Mouse (Mus musculus): ENCODE measurements around the gene Zbtb9.

Gene Zbtb9

GRCm38 (mm10) chr17:27017564-27018499 lies 44.9 kb downstream of the Zbtb9 start:
- DNase-seq = peak; percentile 85 to 88

GRCm38 (mm10) chr17:27018555-27019196 lies 45.7 kb downstream of the Zbtb9 start:
- DNase-seq = no peak

- no peak for DNase-seq
These were observed 48.1 kb downstream of the Zbtb9 start for GRCm38 (mm10) chr17:27021076-27021475.

GRCm38 (mm10) chr17:27021736-27022135 lies 48.8 kb downstream of the Zbtb9 start:
- no peak for DNase-seq

- no peak for DNase-seq
These were observed 50.4 kb downstream of the Zbtb9 start for GRCm38 (mm10) chr17:27023342-27023741.

- DNase-seq = peak in 1 of 2 experiments; percentile 22
These were observed 52.4 kb downstream of the Zbtb9 start for GRCm38 (mm10) chr17:27025326-27025902.

GRCm38 (mm10) chr17:27025951-27026350 lies 53.0 kb downstream of the Zbtb9 start:
- DNase-seq = no peak

GRCm38 (mm10) chr17:27027460-27028283 lies 54.7 kb downstream of the Zbtb9 start:
- peak; percentile 58 to 72 for DNase-seq

GRCm38 (mm10) chr17:27028284-27028795 lies 55.4 kb downstream of the Zbtb9 start:
- DNase-seq = peak; percentile 91 to 93

GRCm38 (mm10) chr17:27028909-27029308 lies 55.9 kb downstream of the Zbtb9 start, which contains the start of gene Bak1:
Gene Bak1 (minus strand): TSS chr17:27029009.
- DNase-seq = no peak

- DNase-seq = no peak
These were observed 56.5 kb downstream of the Zbtb9 start for GRCm38 (mm10) chr17:27029431-27029830.

GRCm38 (mm10) chr17:27030896-27031295 lies 57.9 kb downstream of the Zbtb9 start:
- DNase-seq = no peak

GRCm38 (mm10) chr17:27032328-27032727 lies 59.4 kb downstream of the Zbtb9 start:
- no peak for DNase-seq

- DNase-seq = peak; percentile 72 to 79
These were observed 59.9 kb downstream of the Zbtb9 start for GRCm38 (mm10) chr17:27032869-27033268.

- DNase-seq = peak in 1 of 2 experiments; percentile 57
These were observed 63.5 kb downstream of the Zbtb9 start for GRCm38 (mm10) chr17:27036465-27036864.

- peak; percentile 70 to 80 for DNase-seq
These were observed 65.5 kb downstream of the Zbtb9 start for GRCm38 (mm10) chr17:27038335-27039050.

GRCm38 (mm10) chr17:27039432-27040102 lies 66.6 kb downstream of the Zbtb9 start:
- no peak for DNase-seq

- no peak for DNase-seq
These were observed 67.5 kb downstream of the Zbtb9 start for GRCm38 (mm10) chr17:27040304-27041045.

GRCm38 (mm10) chr17:27041046-27041786 lies 68.2 kb downstream of the Zbtb9 start:
- DNase-seq = no peak

- DNase-seq = no peak
These were observed 68.8 kb downstream of the Zbtb9 start for GRCm38 (mm10) chr17:27041787-27042055.
